Mouse (Mus musculus) testis, adult 2 months (tissue): Measurements from ENCODE around the gene Bdh1. TPM values are rescaled to one million over a fixed set of nuclear protein-coding genes. Genes with fewer than 3 reads are reported as not detected.

Source experiments
- H3K27ac ChIP-seq: fragments of 200-500 bp; 2 replicates; pipeline ENCODE4 v1.5.1; 2012; ENCODE audit warnings: low read depth, low read length; ENCODE audit not compliant: control insufficient read depth, insufficient read depth
- H3K27me3 ChIP-seq: fragments of 200-500 bp; 2 replicates; pipeline ENCODE4 v1.6.1; 2012; ENCODE audit warnings: mild to moderate bottlenecking, low read length, moderate library complexity; ENCODE audit not compliant: control insufficient read depth, insufficient read depth
- H3K36me3 ChIP-seq: fragments of 200-500 bp; 2 replicates; pipeline ENCODE4 v1.6.1; 2012; ENCODE audit warnings: mild to moderate bottlenecking, low read length; ENCODE audit not compliant: control insufficient read depth, insufficient read depth
- H3K4me1 ChIP-seq: fragments of 200-500 bp; 2 replicates; pipeline ENCODE4 v1.6.1; 2012; ENCODE audit warnings: low read length; ENCODE audit not compliant: control insufficient read depth, insufficient read depth
- H3K4me3 ChIP-seq: fragments of 200-500 bp; 2 replicates; pipeline ENCODE4 v1.5.1; 2012; ENCODE audit warnings: low read depth, mild to moderate bottlenecking, low read length, moderate library complexity, mixed read lengths; ENCODE audit not compliant: control insufficient read depth
- CTCF ChIP-seq: fragments of 200-500 bp; IDR thresholded peaks from 2 replicates; pipeline ENCODE4 v1.5.1; 2012; ENCODE audit warnings: low read depth, mild to moderate bottlenecking, inconsistent platforms, low read length, moderate library complexity; ENCODE audit not compliant: control insufficient read depth, insufficient read depth, insufficient replicate concordance
- POLR2A ChIP-seq: fragments of 200-500 bp; IDR thresholded peaks from 2 replicates; pipeline ENCODE4 v1.6.1; 2012; ENCODE audit warnings: low read depth, mild to moderate bottlenecking, inconsistent platforms, low read length, moderate library complexity; ENCODE audit not compliant: control insufficient read depth
- polyA plus RNA-seq: library from polyadenylated mRNA; depleted of rRNA; stranded (reverse); fragments of >200 nt; gene quantifications from 2 replicates; pipeline ENCODE4 v1.2.3, GENCODE M21; 2012

The Bdh1 gene
- polyA plus RNA-seq, 1 experiment = 8.9 TPM

- Histone ChIP-seq H3K27ac (no peak overlapping the region), H3K36me3 (no peaks in the 10 kb centered on the region), H3K4me3 (no peak overlapping the region), H3K4me1 (no peaks in the 10 kb centered on the region; the same call in 1 of the 2 replicates), H3K27me3 (no peaks in the 10 kb centered on the region)
- TF ChIP-seq POLR2A = no peak
Measured at GRCm38 (mm10) chr16:31422722-31423121, 642 bp downstream of the Bdh1 start.

- Histone ChIP-seq H3K4me1 (peaks cover 2% of the 10 kb centered on the region), H3K27me3 (no peaks in the 10 kb centered on the region)
- no peak for TF ChIP-seq CTCF
- TF ChIP-seq POLR2A = no peak
Measured at GRCm38 (mm10) chr16:31423368-31423767, 1.3 kb downstream of the Bdh1 start.

DNA sequence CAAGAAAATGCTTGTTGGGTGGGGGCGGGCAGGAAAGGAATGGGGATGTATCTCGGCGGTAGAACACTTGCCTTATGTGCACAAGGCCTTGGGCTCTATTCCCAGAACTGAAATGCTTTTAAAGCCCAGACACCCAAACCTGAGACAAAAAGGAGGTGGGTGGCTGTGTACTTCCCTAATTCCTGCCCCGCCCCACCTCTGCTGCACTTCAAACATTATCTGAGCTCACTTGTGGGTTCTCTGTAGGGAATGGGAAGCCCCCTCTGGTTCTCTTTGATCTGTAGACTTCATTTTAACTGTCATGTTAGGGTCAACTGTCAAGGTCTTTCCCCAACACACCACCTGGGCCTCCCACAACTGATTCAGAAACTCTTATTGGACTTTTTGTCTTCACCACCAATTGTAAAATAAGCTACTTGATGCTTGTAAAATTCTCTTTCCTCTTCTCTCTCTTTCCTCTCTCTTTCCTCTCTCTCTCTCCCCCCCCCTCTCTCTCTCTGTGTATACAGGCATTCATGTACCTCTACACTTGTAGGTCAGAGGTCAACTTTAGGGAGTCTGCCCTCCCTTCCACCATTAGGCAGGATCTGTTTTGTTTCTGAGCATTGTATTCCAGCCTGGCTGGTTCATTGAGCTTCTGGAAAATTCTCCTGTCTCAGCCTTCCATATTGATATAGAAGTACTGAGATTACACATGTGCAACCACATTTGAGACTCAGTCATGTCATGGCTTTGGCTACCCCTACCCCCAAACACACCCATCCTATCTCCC is 2.5 kb downstream of the Bdh1 start:
- H3K4me3 ChIP-seq = no peak overlapping the region
- H3K36me3 ChIP-seq = no peaks in the 10 kb centered on the region
- TF ChIP-seq POLR2A = no peak
- no peak for TF ChIP-seq CTCF
- H3K4me1 ChIP-seq = peaks cover 11% of the 10 kb centered on the region
- no peaks in the 10 kb centered on the region for H3K27me3 ChIP-seq
- no peak overlapping the region for H3K27ac ChIP-seq

More at GRCm38 (mm10) chr16:31423368-31423767, 1.3 kb downstream of the Bdh1 start:
- Histone ChIP-seq H3K36me3 (no peaks in the 10 kb centered on the region), H3K27ac (no peak overlapping the region), H3K4me3 (no peak overlapping the region)

- TF ChIP-seq CTCF = peak; percentile 87
- TF ChIP-seq POLR2A = no peak
- H3K36me3 ChIP-seq = no peaks in the 10 kb centered on the region
- no peak overlapping the region for H3K27ac ChIP-seq
Measured at GRCm38 (mm10) chr16:31425508-31425907, 3.4 kb downstream of the Bdh1 start.

DNA sequence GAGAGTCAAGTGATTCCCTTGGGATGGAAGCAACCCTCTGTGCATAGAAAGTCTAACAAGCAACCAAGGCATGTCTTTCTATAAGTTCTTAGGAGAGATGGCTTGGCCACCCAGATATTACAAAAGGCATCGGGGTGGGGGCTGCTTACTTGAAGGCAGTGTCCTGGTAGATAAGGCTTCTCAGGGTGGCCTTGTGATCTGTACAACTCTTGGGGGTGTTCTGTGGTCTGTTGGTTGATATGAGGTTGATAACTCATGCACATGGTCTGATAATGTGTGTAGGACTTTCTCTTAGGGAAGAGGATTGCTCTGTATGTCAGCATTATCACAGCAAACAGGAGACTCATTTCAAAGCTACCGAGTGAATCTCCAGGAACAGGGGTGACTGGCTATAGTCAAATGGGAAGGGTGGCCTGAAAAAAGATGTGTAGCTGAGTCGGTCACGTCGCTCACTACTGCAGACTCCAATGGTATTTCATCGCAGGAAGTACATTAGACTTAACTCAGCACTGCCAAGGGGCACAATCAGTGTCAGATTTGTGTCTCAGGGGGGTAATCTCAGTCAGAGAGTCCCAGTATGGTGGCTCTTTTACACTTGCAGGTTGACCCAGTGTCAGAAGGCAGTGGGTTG is 4.5 kb downstream of the Bdh1 start:
- Histone ChIP-seq H3K36me3 (no peaks in the 10 kb centered on the region), H3K4me1 (peaks cover 16% of the 10 kb centered on the region)
- TF ChIP-seq CTCF (no peak), POLR2A (no peak)

More at GRCm38 (mm10) chr16:31425508-31425907, 3.4 kb downstream of the Bdh1 start:
- Histone ChIP-seq H3K4me3 (no peak overlapping the region), H3K4me1 (peaks cover 16% of the 10 kb centered on the region), H3K27me3 (no peaks in the 10 kb centered on the region)

DNA sequence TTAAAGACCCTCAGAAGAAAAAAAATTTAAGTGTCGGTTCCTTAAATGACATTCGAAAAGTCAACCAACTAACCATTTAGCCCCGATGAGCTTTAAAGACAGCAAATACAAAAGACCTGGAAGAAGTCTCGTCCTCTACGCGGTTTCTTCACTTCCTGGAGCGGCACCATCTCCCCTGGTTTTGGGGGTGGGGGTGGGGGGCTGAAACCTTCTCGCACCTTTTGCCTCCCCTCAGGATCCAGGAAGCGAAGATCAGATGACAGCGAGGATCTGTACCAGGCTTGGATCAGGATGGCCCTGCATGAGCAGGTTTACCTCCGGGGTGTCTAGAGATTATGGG is 6.2 kb downstream of the Bdh1 start:
- TF ChIP-seq CTCF (no peak), POLR2A (no peak)
- Histone ChIP-seq H3K36me3 (no peaks in the 10 kb centered on the region), H3K27me3 (no peaks in the 10 kb centered on the region), H3K4me1 (peaks cover 16% of the 10 kb centered on the region), H3K27ac (no peak overlapping the region), H3K4me3 (peak overlapping the region; percentile 89)

More for the DNA sequence above, 4.5 kb downstream of the Bdh1 start:
- no peaks in the 10 kb centered on the region for H3K27me3 ChIP-seq
- no peak overlapping the region for H3K27ac ChIP-seq
- no peak overlapping the region for H3K4me3 ChIP-seq

DNA sequence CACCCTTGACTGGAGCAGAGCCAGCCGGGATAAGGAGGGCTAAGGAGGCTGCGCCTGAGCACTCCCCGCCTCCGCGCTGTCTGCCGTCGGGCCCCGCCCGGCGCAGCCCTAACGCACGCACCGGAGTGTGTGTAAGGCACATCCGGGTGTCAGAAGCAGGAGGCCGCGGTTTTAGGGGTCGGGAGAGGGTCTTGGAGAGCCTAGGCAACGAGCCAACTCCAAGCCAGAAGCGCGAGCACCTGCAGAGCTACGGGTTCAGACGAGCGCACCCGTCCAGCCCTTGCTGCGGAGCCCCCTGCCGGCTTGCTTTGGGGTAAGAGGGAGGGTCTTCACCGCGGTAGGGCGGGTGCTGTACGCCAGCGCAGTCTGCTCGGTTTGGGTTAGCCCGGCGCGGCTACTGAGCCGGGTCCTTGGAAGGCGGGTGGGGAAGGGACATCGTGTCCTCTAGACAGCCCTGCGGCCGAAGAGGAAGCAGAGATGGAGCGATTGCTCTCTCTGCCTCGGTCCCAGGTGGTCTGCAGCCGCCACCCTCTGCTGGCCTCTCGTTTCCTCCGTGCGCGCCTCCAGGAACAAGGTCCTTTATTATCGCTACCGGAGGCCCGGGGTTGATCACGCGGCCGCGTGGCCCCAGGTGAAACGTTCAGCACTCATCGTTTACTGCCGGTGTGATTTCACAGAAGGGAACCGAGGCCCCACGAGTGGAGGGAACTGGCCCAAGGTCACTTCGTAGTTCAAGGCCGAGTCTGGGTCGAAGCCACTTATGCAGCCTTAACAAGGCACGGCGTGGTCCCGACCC is 6.8 kb downstream of the Bdh1 start:
- H3K4me3 ChIP-seq = peak overlapping the region; percentile 89
- TF ChIP-seq CTCF (no peak), POLR2A (no peak; the same call in 1 of the 2 replicates)
- peak overlapping the region; percentile 81 for H3K27ac ChIP-seq
- no peaks in the 10 kb centered on the region for H3K36me3 ChIP-seq
- peaks cover 16% of the 10 kb centered on the region for H3K4me1 ChIP-seq
- H3K27me3 ChIP-seq = no peaks in the 10 kb centered on the region
